Mouse (Mus musculus) MEL (cell line): ENCODE measurements around the gene Snx29.

Source experiments
- BHLHE40 ChIP-seq: IDR thresholded peaks from 2 replicates; pipeline ENCODE4 v1.6.1; 2012; ENCODE audit warnings: low read depth, mild to moderate bottlenecking, inconsistent platforms, low read length, improper control_type of control experiment, borderline replicate concordance
- CHD2 ChIP-seq: IDR thresholded peaks from 2 replicates; pipeline ENCODE4 v1.6.1; 2011; ENCODE audit warnings: low read length, improper control_type of control experiment
- CTCF ChIP-seq, 3 experiments: IDR thresholded peaks in 2 of 3; conservative IDR thresholded peaks in 1 of 3; 2 replicates each; pipeline ENCODE4 v1.5.1; 2011 to 2012; ENCODE audit warnings: low read length in 3 of 3, low read depth in 2 of 3, mild to moderate bottlenecking in 2 of 3, improper control_type of control experiment in 1 of 3, inconsistent platforms in 1 of 3, mixed read lengths in 1 of 3, moderate library complexity in 1 of 3; ENCODE audit not compliant: control insufficient read depth in 1 of 3, insufficient read depth in 1 of 3, poor library complexity in 1 of 3, severe bottlenecking in 1 of 3
- E2F4 ChIP-seq: IDR thresholded peaks from 2 replicates; pipeline ENCODE4 v1.6.1; 2011; ENCODE audit warnings: low read depth, low read length, improper control_type of control experiment, borderline replicate concordance
- GATA1 ChIP-seq: IDR thresholded peaks from 2 replicates; pipeline ENCODE4 v1.6.1; 2011; ENCODE audit warnings: low read depth, low read length, improper control_type of control experiment
- MAZ ChIP-seq: IDR thresholded peaks from 2 replicates; pipeline ENCODE4 v1.6.1; 2012; ENCODE audit warnings: low read depth, mild to moderate bottlenecking, inconsistent platforms, low read length, improper control_type of control experiment
- MYB ChIP-seq: IDR thresholded peaks from 2 replicates; pipeline ENCODE4 v1.6.1; 2011; ENCODE audit warnings: mild to moderate bottlenecking, low read depth, low read length, improper control_type of control experiment
- MYC ChIP-seq: IDR thresholded peaks from 2 replicates; pipeline ENCODE4 v1.6.1; 2011; ENCODE audit warnings: low read depth, mild to moderate bottlenecking, low read length, improper control_type of control experiment, moderate library complexity
- POLR2A ChIP-seq, 2 experiments: IDR thresholded peaks; 2 replicates each; pipeline ENCODE4 v1.6.1; 2011 to 2012; ENCODE audit warnings: low read length in 2 of 2, mild to moderate bottlenecking in 2 of 2, control low read depth in 1 of 2, improper control_type of control experiment in 1 of 2, low read depth in 1 of 2, moderate library complexity in 1 of 2; ENCODE audit not compliant: control insufficient read depth in 1 of 2, insufficient read depth in 1 of 2, poor library complexity in 1 of 2
- POLR2AphosphoS2 ChIP-seq: IDR thresholded peaks from 2 replicates; pipeline ENCODE4 v1.6.1; 2011; ENCODE audit warnings: low read length, improper control_type of control experiment
- USF2 ChIP-seq, 2 experiments: IDR thresholded peaks; 2 replicates each; pipeline ENCODE4 v1.6.1; 2011 to 2012; ENCODE audit warnings: improper control_type of control experiment in 2 of 2, low read length in 2 of 2, borderline replicate concordance in 1 of 2, inconsistent platforms in 1 of 2, low read depth in 1 of 2, mild to moderate bottlenecking in 1 of 2; ENCODE audit not compliant: insufficient read depth in 1 of 2

DNA sequence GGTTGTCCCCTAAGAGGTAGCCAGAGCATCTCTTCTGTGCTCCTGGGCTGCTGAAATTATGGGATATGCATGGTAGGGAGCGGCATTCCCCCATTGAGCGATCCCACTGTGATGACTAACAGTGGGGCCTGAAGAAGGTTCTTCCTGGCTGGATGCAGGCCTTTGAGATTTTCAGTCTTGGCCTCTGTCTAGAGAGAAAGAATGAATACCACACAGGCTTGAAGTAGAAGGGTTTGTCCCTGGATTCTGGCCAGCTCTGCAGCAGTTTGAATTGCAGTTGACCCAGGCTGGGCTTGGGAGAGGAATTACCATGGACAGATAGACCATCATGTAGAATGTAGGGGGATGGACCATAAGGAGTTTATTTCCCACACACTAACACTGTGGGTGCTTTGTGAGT, 159.5 kb downstream of the Snx29 start:
- TF ChIP-seq POLR2AphosphoS2 = no peak
- TF ChIP-seq USF2 (IDR thresholded peaks at IDR 0.05; ENCODE audit: borderline replicate concordance in 1 of 2, insufficient read depth in 1 of 2, low read depth in 1 of 2, low read length in 2 of 2) = no peak
- TF ChIP-seq CHD2 = no peak
- no peak for TF ChIP-seq MAZ
- TF ChIP-seq BHLHE40 = no peak
- TF ChIP-seq MYC = no peak
- no peak for TF ChIP-seq CTCF (IDR thresholded peaks at IDR 0.05 in 2 of 3, conservative IDR thresholded peaks at IDR 0.05 in 1 of 3; ENCODE audit: control insufficient read depth in 1 of 3, insufficient read depth in 1 of 3, low read depth in 2 of 3, low read length in 3 of 3, poor library complexity in 1 of 3, severe bottlenecking in 1 of 3)
- TF ChIP-seq GATA1 = no peak
- no peak for TF ChIP-seq E2F4
- no peak for TF ChIP-seq MYB
- TF ChIP-seq POLR2A (IDR thresholded peaks at IDR 0.05; ENCODE audit: control insufficient read depth in 1 of 2, insufficient read depth in 1 of 2, low read depth in 1 of 2, low read length in 2 of 2, poor library complexity in 1 of 2) = no peak
